Mouse (Mus musculus) liver, adult 2 months (tissue): ENCODE results near the gene Slc23a2.

Experiments used
- CTCF ChIP-seq: fragments of 200-500 bp; IDR thresholded peaks from 2 replicates; pipeline ENCODE4 v1.5.1; 2011; ENCODE audit warnings: low read depth, low read length, control low read depth
- POLR2A ChIP-seq: fragments of 200-500 bp; IDR thresholded peaks from 2 replicates; pipeline ENCODE4 v1.6.1; 2011; ENCODE audit warnings: low read length, control low read depth; ENCODE audit not compliant: insufficient read depth; ENCODE audit errors: extremely low read depth

DNA sequence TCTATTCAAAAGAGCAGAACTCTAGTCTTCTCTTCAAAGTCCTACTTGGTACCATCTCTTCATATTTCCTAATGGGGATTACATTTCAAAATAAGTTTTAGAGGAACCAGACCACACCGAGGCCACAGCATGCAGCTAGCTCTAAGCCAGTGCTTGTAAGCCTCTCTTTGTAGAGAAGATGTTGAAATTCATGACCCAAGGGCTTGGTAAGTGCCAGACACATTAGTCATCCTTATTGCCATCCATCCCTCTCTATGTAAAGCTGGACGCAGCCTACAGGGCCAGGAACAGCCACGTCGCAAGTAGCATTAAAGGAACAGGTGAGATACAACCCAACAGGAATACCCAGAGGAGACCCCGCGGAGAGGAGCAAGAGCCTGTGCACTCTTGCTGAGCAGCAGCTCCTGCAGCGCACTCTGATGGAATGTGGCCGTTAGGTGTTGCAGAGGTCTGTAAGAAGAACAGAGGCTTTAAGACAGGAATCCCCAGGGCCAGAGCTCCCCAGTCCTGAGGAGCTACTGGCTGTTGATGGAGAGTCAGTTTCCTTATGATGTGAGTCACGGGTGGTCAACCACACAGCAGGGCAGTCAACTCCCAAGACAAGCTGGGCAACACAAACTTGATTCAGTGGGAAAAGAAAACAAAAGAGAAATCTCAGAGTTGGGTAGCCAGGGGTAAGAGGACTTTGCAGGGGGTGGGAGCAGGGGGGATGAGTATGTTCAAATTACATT is 45.8 kb downstream of the Slc23a2 start:
- TF ChIP-seq CTCF (no peak), POLR2A (no peak)
